Mouse (Mus musculus) cerebellum, adult 9-11 months (tissue): ENCODE measurements around the gene Cidec.

Source experiments
- DNase-seq: peaks from one replicate; pipeline ENCODE4 v3.0.0; 2022

The Cidec gene

DNA sequence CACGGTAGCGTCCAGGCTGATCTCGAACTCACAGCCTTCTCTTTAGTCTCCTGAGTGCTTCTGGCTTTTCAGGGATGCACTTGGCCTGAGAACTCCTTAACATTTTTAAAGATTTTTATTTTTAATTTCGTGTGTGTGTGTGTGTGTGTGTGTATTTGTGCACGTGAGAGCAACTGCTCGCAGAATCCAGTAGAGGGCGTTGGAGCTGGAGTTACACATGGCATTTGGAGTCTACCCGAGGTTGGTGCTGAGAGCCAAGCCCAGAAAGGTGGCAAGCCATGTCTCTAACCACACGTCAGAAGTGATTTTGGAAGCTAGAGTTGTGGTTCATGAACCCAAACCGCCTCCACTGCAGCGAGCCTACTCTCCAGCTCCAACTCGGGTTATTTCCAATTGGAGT is 7.5 kb upstream of the Cidec start:
- no peak for DNase-seq

DNA sequence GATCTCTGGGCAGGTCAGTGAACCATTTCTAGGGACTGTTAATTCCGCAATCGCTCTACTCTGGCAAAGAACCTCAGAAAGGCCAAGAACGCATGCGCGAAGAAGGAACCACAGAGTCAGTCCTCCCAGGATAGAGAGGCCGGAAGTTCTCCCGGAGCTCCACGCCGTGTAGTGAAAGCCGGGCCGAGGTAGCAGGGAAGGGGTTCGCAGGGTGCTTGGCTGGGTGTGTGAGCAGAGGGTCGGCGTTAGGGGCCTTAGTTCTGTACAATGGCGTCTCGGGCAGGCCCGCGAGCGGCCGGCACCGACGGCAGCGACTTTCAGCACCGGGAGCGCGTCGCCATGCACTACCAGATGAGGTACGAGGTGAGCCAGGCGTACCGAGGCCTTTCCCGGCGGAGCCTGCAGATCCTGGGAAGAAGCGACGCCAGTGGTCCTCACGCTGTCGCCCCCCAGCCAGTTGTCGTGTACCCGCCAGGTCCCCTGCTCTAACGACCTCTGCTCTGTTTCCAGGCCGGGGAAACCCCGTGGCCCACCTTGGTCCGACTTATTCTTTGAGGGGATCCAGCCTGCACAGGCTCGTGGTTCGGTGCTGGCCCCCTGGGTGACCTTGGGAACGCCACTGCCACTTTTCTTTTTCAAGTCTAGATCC is 7.0 kb upstream of the Cidec start, which contains the start of gene Jagn1:
Gene Jagn1 (plus strand): TSS at position 128 of the 649 bp plus-strand sequence.
- DNase-seq: peak; percentile 91

DNA sequence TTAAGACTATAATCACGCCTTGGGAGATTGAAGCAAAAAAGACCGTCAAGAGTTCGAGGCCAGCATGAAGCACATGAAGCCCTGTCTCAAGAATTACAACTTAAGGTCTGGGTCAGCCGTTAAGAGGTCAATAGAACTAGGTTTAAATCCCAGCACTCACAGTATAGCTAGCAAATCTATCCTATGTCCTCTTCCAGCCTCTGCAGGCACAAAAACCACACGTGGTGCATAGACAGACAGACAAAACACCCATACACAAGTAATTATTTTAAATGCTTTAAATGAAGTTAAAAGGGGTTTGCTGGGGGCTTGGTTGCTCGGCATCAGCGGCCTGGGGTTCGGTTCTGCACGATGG is 6.5 kb upstream of the Cidec start:
- DNase-seq: no peak

DNA sequence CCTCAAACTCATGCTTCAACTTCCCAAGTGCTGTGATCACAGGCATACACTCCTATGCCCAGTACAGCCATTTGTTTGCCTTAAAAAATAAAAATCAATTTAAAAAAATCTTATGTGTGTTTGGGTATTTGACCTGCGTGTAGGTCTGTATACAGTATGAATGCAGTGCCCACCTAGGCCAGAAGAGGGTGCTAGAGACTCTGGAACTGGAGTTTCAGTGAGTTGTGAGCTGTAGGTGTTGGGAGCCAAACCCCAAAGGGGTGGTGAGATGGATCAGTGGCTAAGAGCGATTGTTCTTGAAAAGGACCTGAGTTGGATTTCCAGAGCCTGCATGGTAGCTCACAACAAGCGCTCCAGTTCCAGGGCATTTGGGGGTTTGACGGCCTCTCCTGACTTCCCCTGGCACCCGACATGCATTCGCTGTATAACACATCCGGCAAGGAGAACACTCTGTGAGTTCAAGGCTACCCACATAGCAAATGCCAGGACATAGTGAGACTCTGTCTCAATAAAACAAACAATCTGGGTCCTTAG is 5.7 kb upstream of the Cidec start:
- DNase-seq: peak; percentile 77

DNA sequence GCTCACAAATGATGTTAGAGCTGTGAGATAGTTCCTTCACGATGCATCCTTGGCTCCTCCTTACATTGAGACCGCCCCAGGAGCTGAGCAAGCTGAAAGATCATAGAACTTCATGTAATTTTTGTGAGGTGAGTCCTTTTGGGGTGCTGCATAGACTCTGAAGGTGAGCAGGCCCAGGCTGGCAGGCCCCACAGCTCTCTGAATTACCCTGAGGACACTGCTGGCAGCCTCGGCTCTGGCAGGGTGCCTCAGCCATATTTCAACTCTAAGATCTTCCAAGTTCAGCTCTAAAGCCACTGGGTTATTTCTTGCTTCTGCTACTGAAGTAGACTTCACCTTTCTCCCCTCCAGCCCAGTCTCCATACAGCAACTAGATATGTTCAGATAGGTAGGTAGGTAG is 5.1 kb upstream of the Cidec start:
- no peak for DNase-seq

DNA sequence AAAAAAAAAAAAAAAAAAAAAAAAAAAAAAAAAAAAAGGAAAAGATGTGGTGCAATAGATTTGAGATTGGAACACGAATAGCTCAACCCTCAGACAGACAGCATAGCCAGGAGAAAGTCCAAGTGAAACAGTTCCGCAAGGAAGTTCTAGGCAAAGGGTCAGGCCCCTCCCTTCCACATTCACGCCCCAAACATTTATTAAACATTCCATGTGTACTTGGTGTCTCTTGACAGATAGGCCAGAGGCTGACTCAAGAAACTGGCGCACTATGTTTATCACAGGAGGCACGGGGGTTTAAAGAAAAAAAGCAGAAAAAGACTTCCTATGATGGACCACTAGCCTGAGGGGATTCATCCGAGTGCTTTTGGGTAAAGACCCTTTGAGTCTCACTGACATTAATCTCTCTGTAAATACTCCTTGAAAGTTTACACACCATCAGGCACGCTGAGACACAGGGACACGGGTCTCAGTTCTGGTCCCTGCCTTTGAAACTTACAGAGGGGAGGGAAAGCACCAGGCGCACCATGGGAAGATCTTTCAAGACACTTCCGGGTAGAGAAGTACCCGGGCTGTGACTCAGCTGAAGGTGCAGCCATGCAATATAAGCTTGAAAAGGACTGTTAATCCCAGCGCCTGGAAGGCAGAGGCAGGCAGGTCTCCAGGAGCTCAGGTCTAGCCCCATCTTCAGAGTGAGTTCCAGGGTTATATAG is 3.3 kb upstream of the Cidec start:
- DNase-seq: no peak

DNA sequence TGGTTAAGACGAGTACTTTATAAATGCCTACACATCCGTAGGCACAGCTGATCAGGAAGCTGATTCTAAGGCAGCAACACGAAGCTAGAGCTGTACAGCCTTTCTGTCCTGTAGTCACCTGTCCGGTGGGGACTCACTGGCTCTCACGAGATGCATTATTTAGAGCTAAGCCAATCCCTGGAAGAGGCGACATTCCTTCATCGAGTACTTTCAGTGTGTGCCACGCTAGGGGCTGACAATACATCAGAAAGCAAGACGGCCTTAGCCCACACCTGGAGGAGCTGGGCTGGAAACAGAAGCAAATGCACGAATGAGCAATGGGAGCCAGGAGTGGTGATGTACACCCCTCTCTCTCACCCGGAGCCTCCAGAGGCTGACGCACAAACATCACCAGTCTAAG is 1.6 kb upstream of the Cidec start:
- DNase-seq: no peak

DNA sequence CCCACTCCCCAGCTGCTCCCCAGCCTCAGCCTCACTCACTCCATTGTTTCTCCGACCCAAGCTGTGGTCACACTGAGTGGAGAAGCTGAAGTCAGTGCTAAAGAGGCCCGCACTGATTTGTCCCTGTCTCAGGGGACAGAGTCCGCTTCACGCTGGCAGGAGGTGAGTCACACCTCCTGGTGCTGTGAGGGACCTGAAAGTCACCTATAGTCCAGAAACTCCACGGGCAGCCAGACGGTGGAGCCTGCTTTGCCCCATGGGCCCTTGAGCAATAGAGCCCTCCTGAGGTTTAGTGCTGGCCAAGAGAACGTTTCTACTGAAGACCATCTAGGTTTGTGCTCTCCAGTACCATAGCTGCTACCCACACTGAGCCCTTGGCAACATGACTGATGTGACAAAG is 869 bp downstream of the Cidec start:
- DNase-seq: no peak

DNA sequence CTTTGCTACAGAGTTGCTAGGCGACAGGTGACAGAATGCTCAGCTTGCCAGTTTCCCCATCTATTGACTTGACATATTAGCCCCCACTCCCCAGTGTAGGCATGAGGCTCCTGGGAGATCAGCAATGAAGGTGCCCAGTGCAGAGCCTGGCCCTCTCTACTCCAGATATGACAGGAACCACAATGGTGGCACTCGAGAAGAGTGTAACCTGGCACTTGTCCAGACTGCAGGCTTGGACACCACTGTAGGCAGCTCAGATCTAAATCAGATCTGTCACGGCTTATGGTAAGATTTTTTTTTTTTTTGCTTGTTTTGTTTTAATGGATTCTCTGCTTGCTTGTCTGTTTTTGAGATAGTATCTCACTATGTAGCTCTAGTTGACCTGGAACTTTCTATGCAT is 1.9 kb downstream of the Cidec start:
- DNase-seq: no peak

DNA sequence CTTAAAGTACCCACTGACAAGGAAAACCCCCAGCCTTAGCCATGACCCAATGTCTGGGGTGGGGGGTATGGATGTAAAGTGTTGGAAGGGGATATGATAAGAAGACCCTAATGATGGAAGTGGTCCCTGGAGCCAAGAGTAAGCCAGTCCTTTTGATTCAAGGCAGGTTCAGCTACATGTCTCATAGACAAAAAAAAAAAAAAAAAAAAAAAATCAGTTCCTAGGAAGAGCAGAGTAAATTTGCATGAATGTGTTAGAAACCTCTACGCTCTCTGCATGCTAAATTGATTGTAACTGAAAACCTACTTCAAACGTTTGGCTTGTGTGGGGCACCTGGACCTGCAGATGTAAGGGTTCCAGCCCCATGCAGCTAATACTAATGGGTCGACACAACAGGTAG is 3.8 kb downstream of the Cidec start:
- no peak for DNase-seq

DNA sequence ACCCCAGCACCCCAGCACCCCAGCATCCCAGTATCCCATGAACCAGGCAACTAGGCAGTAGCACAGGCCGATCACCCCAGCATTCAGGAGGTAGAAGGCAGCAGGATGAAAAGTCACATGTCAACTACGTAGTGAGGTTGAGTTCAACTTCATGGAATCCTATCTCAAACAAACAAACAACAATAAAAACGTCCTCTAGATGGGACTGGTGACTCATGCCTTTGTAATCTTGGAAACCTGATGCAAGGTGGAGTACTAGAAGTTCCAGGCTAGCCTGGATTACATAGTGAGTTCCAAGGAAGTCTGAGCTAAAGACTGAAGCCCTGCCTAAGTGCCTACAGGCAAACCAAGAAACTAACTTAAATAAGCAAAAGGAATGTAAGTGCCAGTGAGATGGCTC is 4.7 kb downstream of the Cidec start:
- DNase-seq: no peak

DNA sequence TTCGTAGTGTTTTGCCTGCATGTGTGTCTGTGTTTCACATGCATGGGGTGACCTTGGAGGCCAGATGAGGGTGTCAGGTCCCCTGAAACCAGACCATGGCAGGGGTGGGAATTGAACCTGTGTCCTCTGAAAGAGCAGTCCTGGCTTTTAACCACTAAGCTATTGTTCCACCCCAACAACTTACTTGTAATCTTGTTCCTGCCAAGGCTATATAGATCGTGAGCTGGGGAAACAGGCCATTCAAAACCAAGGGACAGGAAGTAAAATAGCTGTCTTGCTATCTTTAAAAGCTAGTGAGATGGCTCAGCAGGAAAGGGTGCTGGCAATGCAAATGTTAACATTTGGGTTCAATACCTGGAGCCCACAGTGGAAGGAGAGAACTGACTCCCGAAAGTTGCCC is 5.6 kb downstream of the Cidec start:
- no peak for DNase-seq

DNA sequence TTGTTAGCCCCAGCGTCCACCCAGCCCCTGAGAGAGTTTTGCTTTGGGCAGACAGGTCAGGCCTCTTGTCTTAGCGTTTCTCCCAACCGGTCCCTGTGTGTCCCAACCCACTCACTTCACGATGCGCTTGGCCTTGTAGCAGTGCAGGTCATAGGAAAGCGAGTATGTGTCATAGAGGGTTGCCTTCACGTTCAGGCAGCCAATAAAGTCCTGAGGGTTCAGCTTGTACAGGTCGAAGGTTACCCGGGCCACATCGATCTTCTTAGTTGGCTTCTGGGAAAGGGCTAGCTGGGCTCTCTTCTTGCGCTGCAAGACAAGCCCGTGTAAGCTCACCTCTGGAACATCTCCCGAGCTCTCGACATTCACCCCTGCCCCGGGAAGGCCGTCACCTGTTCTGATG is 7.6 kb downstream of the Cidec start:
- no peak for DNase-seq

DNA sequence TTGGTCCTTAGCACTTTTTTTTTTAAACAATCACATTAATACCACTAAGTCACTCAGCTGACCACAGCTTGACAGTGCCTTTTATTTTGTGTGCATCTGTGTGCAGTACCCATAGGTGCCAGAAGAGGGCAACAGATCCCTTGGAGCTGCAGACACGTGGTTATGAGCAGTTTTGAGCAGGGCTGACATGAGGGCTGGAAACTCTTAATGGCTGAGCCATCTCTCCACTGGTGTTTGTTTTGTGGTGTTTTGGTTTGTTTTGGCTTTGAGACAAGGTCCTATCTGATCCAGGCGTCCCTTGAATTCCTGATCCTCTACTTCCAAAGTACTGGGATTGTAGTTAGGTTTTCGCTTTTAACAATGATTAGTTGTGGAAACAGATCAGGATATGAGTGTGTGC is 8.2 kb downstream of the Cidec start:
- no peak for DNase-seq

DNA sequence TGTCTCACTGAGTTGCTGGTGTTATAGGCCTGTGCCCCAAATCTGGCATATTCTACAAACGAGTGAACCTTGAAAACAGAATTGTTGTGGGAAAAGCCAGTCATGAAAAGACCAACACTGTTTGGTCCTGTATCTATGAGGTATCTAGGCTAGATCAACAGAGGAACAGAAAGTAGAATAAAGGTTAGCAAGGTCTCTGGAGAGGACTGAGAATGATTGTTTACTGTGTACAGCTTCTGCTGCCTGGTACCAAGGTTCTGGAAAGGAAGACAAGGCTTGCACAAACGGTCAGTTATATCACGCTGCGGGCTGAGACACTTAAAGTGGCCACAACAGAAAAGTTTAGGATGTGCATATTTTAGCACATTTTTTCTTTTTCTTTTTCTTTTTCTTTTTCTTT is 8.9 kb downstream of the Cidec start:
- no peak for DNase-seq

DNA sequence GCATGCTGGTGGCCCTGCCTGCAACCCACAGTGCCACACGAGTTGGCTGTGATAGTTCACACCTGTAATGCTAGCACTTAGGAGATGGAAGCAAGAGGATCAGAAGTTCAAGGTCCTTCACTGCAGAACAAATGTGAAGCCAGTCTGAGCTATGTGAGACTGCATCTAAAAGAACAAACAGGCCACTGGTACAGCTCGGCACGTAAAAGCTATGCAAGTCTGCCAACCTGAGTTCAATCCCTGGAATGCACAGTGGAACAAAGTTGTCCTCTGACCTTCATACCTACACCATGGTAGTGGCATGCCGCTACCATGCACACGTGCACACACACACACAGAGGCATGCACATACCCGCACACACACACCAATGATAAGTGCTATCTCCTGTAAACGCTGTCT is 11.4 kb downstream of the Cidec start:
- no peak for DNase-seq

DNA sequence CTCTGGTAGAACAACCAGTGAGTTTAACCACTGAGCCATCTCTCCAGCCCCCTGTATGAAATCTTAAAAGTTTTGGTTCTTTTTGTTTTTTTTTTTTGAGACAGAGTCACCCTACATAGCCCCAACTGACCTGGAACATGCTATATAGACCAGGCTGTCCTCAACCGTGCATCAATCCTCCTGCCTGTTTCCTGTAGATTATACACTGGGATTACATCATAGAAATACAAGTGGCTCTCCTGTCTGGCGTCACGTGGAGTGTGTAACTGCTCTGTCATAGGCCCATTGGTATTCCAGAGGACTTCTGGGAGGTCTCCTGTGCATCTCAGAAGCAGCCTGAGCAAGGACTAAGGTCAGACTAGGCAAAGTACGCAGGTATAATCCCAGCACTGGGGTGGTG is 12.6 kb downstream of the Cidec start:
- DNase-seq: no peak

DNA sequence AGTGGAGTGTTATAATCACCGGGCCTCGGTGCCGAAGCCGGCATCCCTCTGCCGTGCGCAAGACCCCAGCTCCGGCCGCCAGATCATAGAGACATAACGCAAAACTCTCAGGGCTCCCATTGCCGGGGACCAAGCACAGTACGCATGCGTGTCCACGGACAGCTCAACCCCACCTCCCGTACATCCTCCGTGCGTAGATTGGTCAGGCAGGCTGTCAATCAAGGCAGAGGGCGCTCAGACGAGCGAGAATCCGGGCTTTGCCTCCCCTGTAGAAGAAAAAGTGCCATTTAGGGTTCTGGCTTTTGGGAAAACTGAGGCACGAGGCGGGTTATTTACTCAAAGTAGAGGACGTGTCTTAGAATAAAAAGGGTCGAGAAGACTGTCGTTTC is 16.4 kb downstream of the Cidec start, which contains the start of gene Rpusd3:
Gene Rpusd3 (minus strand): TSS at position 142 of the 389 bp plus-strand sequence.
- DNase-seq: peak; percentile 97

DNA sequence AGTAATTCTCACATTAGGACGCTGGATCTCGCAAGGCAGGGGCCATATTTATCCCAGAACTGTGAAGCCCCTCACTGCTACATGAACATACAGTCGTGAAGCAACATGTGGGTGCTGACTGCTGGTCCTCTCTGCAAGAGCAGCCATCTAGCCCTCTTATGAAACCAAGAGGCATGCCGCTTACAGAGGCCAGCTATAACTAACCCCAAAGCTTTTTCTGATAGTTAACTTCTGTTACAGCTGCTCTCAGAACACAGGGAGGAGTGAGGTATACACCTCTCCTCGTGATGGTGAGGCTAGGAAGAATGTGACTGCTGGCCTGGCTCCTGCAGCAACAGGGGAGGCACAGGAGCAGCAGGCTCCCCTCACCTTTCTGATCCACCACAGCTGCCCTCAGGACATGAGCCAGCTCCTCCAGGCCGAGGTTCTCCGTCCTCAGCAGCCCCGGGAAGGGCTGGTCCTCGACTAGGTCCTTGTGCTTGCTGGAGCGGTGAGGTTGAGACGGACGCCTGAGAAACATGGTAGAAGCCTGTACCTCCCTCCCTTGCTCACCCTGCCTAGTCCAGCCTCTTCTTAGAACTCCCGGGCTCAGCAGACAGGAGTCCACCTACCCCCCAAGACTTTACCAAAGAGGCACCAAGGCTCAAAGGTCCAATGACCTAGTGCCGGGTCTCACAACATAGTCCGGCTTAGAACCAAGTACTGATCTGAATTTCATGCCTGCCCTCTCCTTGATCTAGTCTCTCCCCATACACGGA is 16.9 kb downstream of the Cidec start:
- no peak for DNase-seq

DNA sequence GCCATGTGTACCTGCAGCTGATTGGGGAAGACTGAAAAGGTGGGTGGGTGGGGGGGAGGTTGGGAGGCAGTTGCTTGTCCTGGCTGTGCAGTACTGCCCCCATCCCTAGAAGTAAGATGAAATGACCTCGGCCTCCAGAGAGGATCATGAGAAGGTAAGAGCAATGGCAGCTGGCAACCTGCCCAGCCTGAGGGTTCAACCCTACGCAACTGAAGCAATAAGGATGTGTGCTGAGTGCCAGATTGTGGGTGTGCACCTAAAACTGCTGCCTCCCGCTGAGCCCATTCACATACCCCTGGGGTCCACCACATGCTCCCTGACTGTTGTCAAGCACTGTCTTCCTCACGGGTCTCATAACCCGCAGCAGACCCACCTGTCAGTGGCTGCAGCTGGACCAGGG is 19.1 kb downstream of the Cidec start:
- DNase-seq: no peak

DNA sequence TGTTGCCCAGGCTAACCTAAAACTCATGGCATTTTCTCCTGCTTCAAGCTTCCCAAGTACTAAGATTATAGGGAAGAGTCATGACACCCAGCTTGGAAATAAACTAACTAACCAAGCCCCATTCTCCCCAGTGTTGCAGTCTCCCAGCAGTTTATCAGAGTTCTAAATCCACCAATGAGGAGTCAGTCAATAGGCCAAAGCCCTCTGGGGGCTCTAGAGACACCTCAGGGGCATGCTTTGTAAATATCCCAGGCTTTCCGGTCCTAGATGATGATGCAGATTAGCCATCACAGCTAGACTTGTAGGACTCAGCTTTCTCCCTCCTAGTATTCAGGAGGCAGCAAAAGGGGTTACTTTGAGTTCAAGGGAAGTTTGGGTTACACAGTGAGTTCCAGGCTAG is 25.6 kb downstream of the Cidec start:
- no peak for DNase-seq

DNA sequence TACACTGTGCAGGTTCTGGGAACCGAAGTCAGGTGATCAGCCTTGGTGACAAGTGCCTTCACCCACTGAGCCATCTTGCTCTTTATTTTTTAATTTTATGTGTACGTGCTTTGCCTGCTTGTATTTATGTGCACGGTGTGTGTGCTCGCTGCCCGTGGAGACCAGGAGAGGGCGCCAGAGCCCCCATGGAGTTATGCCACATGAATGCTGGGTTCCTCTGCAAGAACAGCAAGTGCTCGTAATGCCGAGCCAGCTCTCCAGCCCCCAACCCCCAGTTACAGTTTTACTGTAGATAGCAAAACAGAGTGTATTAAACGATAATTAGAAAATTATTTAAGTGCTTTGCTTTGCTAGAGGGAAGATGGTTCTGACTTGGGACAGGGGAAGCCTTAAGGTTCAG is 28.9 kb downstream of the Cidec start:
- no peak for DNase-seq

DNA sequence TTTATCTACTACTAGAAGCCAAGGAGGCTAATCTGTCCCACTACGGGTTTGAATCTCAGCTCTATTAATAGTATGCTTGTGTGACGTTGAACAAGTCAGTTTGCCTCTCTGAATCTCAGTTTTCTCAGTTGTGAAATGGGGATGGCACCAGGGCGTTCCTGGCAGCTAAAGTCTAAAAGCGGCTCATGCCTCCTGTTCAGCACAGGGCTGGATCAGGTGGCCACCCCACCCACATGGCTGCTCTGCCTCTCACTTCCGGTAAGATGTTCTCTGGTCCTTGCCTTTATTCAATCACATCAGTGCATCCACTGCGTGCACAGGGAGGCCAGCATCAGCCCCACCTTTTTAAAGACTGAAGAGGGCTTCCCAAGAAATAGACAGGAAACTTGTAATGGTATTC is 30.1 kb downstream of the Cidec start:
- DNase-seq: no peak
